Comparison of ENCODE assay signal across 19 mouse cellular contexts in genomic region chr2:32187649-32188048, GRCm38 (mm10). TPM values are rescaled to one million over a fixed set of nuclear protein-coding genes. Genes with fewer than 3 reads are reported as not detected.
DNase-seq lines count a peak whose midpoint lies in the region; TF ChIP-seq lines count a peak whose summit lies in the region.
"Had no signal": no experiment of that assay in that cellular context is flagged by ENCODE, and none has a peak within 500 bp of the region (broad histone marks: within the 10 kb centered on the region; RNA-seq: fewer than 3 reads in every experiment).

No protein-coding gene starts in this region.

- no peaks in the 10 kb centered on the region for H3K27me3 ChIP-seq in cerebellum, adult 2 months (ENCODE audit: control insufficient read depth, insufficient read depth, low read length)
- no peaks in the 10 kb centered on the region for H3K27me3 ChIP-seq in myocyte (ENCODE audit: control insufficient read depth, insufficient read depth, insufficient read length)
- H3K27me3 ChIP-seq: limb, embryonic 15.5 days; liver, embryonic 15.5 days; midbrain, embryonic 12.5 days had no signal

- H3K79me2 ChIP-seq in myocyte (ENCODE audit: control insufficient read depth, insufficient read depth) = peaks cover 50% of the 10 kb centered on the region

- WGBS in cerebellum, adult 2 months = 11% methylated on average over 7 of the region's 7 CpGs

- no peak for DNase-seq in layer of hippocampus, adult 2 months (ENCODE audit: low spot score in 2 of 2)
- DNase-seq in layer of hippocampus, adult 18-20 months (ENCODE audit: low spot score in 2 of 2) = no peak
- peak; percentile 59 to 63 for DNase-seq in cerebellum, adult 2 months
- no peak for DNase-seq in kidney, postnatal 4 days
- no peak for DNase-seq in embryo, embryonic 10 days (ENCODE audit: low spot score)
- DNase-seq: adrenal gland, adult 2 months; heart, postnatal 10 days; kidney, adult 8-10 months; kidney, postnatal 14 days; spleen, adult 18-20 months; thymus, postnatal 4 days had no signal

- TF ChIP-seq CTCF in layer of hippocampus, adult 2 months (conservative IDR thresholded peaks at IDR 0.05) = no peak
- no peak for TF ChIP-seq CTCF in cerebellum, adult 2 months (IDR thresholded peaks at IDR 0.05; ENCODE audit: borderline replicate concordance, insufficient read depth, low read depth, low read length)
- TF ChIP-seq CTCF in cortical plate, adult 2 months (IDR thresholded peaks at IDR 0.05; ENCODE audit: extremely low read depth, insufficient read depth, low read length) = no peak

- H3K36me3 ChIP-seq in myocyte (ENCODE audit: control insufficient read depth, insufficient read depth) = peaks cover 11% of the 10 kb centered on the region

- peaks cover 75% of the 10 kb centered on the region for H3K4me1 ChIP-seq in cerebellum, adult 2 months (ENCODE audit: control insufficient read depth, insufficient read depth, low read length)
- H3K4me1 ChIP-seq in cortical plate, adult 2 months (ENCODE audit: control insufficient read depth, insufficient read depth, low read length) = peaks cover 22% of the 10 kb centered on the region
- H3K4me1 ChIP-seq: liver, embryonic 15.5 days had no signal

- H3K4me3 ChIP-seq in layer of hippocampus, adult 2 months = no peak overlapping the region
- H3K4me3 ChIP-seq in cerebellum, adult 2 months (replicated peaks; ENCODE audit: insufficient read depth, low read depth, low read length) = no peak overlapping the region
- H3K4me3 ChIP-seq in cortical plate, adult 2 months (ENCODE audit: insufficient read depth, low read length) = no peak overlapping the region
- no peak overlapping the region for H3K4me3 ChIP-seq in myocyte
- H3K4me3 ChIP-seq: forebrain, embryonic 10.5 days; limb, embryonic 15.5 days; liver, embryonic 15.5 days; midbrain, embryonic 12.5 days had no signal

- H3K27ac ChIP-seq in layer of hippocampus, adult 2 months = peak overlapping the region; percentile 86
- H3K27ac ChIP-seq in cerebellum, adult 2 months (ENCODE audit: insufficient read depth, low read length) = peak overlapping the region; percentile 85
- peak overlapping the region; percentile 1; the same call in 1 of the 2 replicates for H3K27ac ChIP-seq in cortical plate, adult 2 months (ENCODE audit: insufficient read depth, low read length)
- H3K27ac ChIP-seq: forebrain, embryonic 10.5 days; liver, embryonic 15.5 days; macrophage; midbrain, embryonic 12.5 days had no signal

- H3K4me2 ChIP-seq in myocyte (ENCODE audit: low read depth) = peak overlapping the region; percentile 41
- H3K4me2 ChIP-seq: heart, embryonic 11.5 days; limb, embryonic 15.5 days; liver, embryonic 15.5 days; midbrain, embryonic 12.5 days had no signal

- TF ChIP-seq POLR2A in cerebellum, adult 2 months (IDR thresholded peaks at IDR 0.05; ENCODE audit: borderline replicate concordance, insufficient read depth, low read length) = no peak
- no peak for TF ChIP-seq POLR2A in cortical plate, adult 2 months (IDR thresholded peaks at IDR 0.05; ENCODE audit: extremely low read depth, insufficient read depth, low read length)
- peak; percentile 23 for TF ChIP-seq POLR2A in myocyte (IDR thresholded peaks at IDR 0.05; ENCODE audit: insufficient read length, low read depth)

- H3ac ChIP-seq in myocyte (ENCODE audit: control insufficient read depth, insufficient read length) = no peak overlapping the region

TF ChIP-seq in myocyte, 11 proteins besides CTCF, POLR2A, EP300 and RAD21:
- TF ChIP-seq REST (IDR thresholded peaks at IDR 0.05; ENCODE audit: insufficient read depth, insufficient read length) (no peak), MYOD1 (IDR thresholded peaks at IDR 0.05; ENCODE audit: control insufficient read depth in 1 of 3, insufficient read length in 2 of 3, low read depth in 2 of 3) (peak; percentile 24 to 95 (median 82)), MAX (IDR thresholded peaks at IDR 0.05; ENCODE audit: low read depth) (no peak), TCF12 (IDR thresholded peaks at IDR 0.05; ENCODE audit: insufficient read depth, poor library complexity, severe bottlenecking) (peak; percentile 40), POLR2AphosphoS2 (IDR thresholded peaks at IDR 0.05; ENCODE audit: insufficient read length, low read depth) (no peak), E2F4 (IDR thresholded peaks at IDR 0.05; ENCODE audit: insufficient read depth) (no peak), USF1 (IDR thresholded peaks at IDR 0.05; ENCODE audit: low read depth) (no peak), TCF3 (IDR thresholded peaks at IDR 0.05; ENCODE audit: insufficient read length, low read depth) (peak; percentile 61), CEBPB (IDR thresholded peaks at IDR 0.05; ENCODE audit: insufficient read depth, poor library complexity, severe bottlenecking) (no peak), SRF (IDR thresholded peaks at IDR 0.05; ENCODE audit: control insufficient read depth, insufficient read length, low read depth) (no peak), MYOG (IDR thresholded peaks at IDR 0.05; ENCODE audit: control insufficient read depth in 1 of 3, insufficient read depth in 1 of 3, insufficient read length in 2 of 3, low read depth in 2 of 3) (peak; percentile 82 to 97 (median 91))

RNA-seq across cellular contexts. Expression of gene Prrc2b, which starts 36.8 kb away (rescaled TPM):
- total RNA-seq in layer of hippocampus, adult 2 months (2021) = 100 to 1,000 TPM; 288 to 305 TPM
- 100 to 1,000 TPM; 293 to 298 TPM for total RNA-seq in layer of hippocampus, adult 18-20 months (2021)
- 88.9 and 95.6 TPM in 2 replicates for polyA plus RNA-seq in cerebellum, adult 2 months (2012; rRNA removed)
- polyA plus RNA-seq in cortical plate, adult 2 months (2012; rRNA removed) = 97.6 and 99.1 TPM in 2 replicates
- polyA plus RNA-seq in myocyte (2012; fragmentation: generic; extraction: Trizol) = 76.2 TPM

RNA-seq across cellular contexts. Expression of gene Pomt1, which starts 48.7 kb away (rescaled TPM):
- total RNA-seq in layer of hippocampus, adult 2 months (2021) = 10 to 100 TPM; 23.4 to 24.1 TPM
- 10 to 100 TPM; 23.3 to 24.4 TPM for total RNA-seq in layer of hippocampus, adult 18-20 months (2021)
- 23.1 and 23.9 TPM in 2 replicates for polyA plus RNA-seq in cerebellum, adult 2 months (2012; rRNA removed)
- polyA plus RNA-seq in cortical plate, adult 2 months (2012; rRNA removed) = 16.8 and 19.1 TPM in 2 replicates
- polyA plus RNA-seq in myocyte (2012; fragmentation: generic; extraction: Trizol) = 14.7 TPM

Comparison
In these comparisons a context has a peak if more than half of its experiments do, and no peak if none do; other contexts are left out.
1. DNase-seq: peak in cerebellum, adult 2 months (2 of 2); none in layer of hippocampus, adult 2 months (0 of 2), layer of hippocampus, adult 18-20 months (0 of 2), kidney, postnatal 4 days (0 of 2) and embryo, embryonic 10 days (single experiment).
2. H3K27ac ChIP-seq: peak in every context shown above with its lines; median percentile 86 in layer of hippocampus, adult 2 months; 85 in cerebellum, adult 2 months; 1 in cortical plate, adult 2 months.